Mouse (Mus musculus): ENCODE measurements around the gene Recql5. TPM values are rescaled to one million over a fixed set of nuclear protein-coding genes. Genes with fewer than 3 reads are reported as not detected.

Recql5 gene
- polyA plus RNA-seq, 1 experiment from 2014 or later, result 17.2 TPM

GRCm38 (mm10) chr11:115904231-115904955 is 28.9 kb downstream of the Recql5 start:
- WGBS, result 85% methylated on average over 8 of the region's 8 CpGs
- no peak overlapping the region for H3K9ac ChIP-seq

GRCm38 (mm10) chr11:115903384-115904230 is 29.7 kb downstream of the Recql5 start:
- 0 out of 2 replicates have a peak, but pooled peaks cover 8% of the 10 kb centered on the region for H3K36me3 ChIP-seq (replicated peaks; ENCODE audit: control insufficient read depth, insufficient read depth)
- 75% methylated on average over 11 of the region's 11 CpGs for WGBS
- no peak for ATAC-seq (ENCODE audit: low FRiP score)

More at GRCm38 (mm10) chr11:115904231-115904955, 28.9 kb downstream of the Recql5 start:
- Histone ChIP-seq H3K27me3 (ENCODE audit: control insufficient read depth, insufficient read depth, low read length) (no peaks in the 10 kb centered on the region), H3K9me3 (ENCODE audit: control insufficient read depth, low read length) (no peaks in the 10 kb centered on the region), H3K4me3 (replicated peaks; ENCODE audit: low read length) (no peak overlapping the region), H3K4me2 (replicated peaks) (no peak overlapping the region), H3K36me3 (replicated peaks; ENCODE audit: control insufficient read depth, insufficient read depth) (0 out of 2 replicates have a peak, but pooled peaks cover 8% of the 10 kb centered on the region), H3K4me1 (replicated peaks; ENCODE audit: control insufficient read depth, insufficient read depth, low read length) (no peaks in the 10 kb centered on the region; the same call in 1 of the 2 replicates), H3K27ac (no peak overlapping the region)
- DNase-seq (ENCODE audit: low spot score), result no peak
- no peak for ATAC-seq (ENCODE audit: low FRiP score)

GRCm38 (mm10) chr11:115902831-115903230 is 30.4 kb downstream of the Recql5 start:
- Histone ChIP-seq H3K9ac (no peak overlapping the region), H3K36me3 (replicated peaks; ENCODE audit: control insufficient read depth, insufficient read depth) (0 out of 2 replicates have a peak, but pooled peaks cover 8% of the 10 kb centered on the region), H3K4me3 (replicated peaks; ENCODE audit: low read length) (no peak overlapping the region), H3K27me3 (ENCODE audit: control insufficient read depth, insufficient read depth, low read length) (no peaks in the 10 kb centered on the region), H3K9me3 (ENCODE audit: control insufficient read depth, low read length) (no peaks in the 10 kb centered on the region), H3K4me1 (replicated peaks; ENCODE audit: control insufficient read depth, insufficient read depth, low read length) (no peaks in the 10 kb centered on the region; the same call in 1 of the 2 replicates), H3K4me2 (replicated peaks) (no peak overlapping the region), H3K27ac (no peak overlapping the region)
- no peak for DNase-seq (ENCODE audit: low spot score)
- WGBS, result 87% methylated on average over 1 of the region's 1 CpGs
- no peak for ATAC-seq (ENCODE audit: low FRiP score)

More at GRCm38 (mm10) chr11:115903384-115904230, 29.7 kb downstream of the Recql5 start:
- Histone ChIP-seq H3K4me3 (replicated peaks; ENCODE audit: low read length) (no peak overlapping the region), H3K9me3 (ENCODE audit: control insufficient read depth, low read length) (no peaks in the 10 kb centered on the region), H3K27me3 (ENCODE audit: control insufficient read depth, insufficient read depth, low read length) (no peaks in the 10 kb centered on the region), H3K4me1 (replicated peaks; ENCODE audit: control insufficient read depth, insufficient read depth, low read length) (no peaks in the 10 kb centered on the region; the same call in 1 of the 2 replicates), H3K27ac (no peak overlapping the region), H3K4me2 (replicated peaks) (no peak overlapping the region), H3K9ac (no peak overlapping the region)
- DNase-seq (ENCODE audit: low spot score), result no peak

GRCm38 (mm10) chr11:115902177-115902576 is 31.1 kb downstream of the Recql5 start:
- H3K4me3 ChIP-seq (replicated peaks; ENCODE audit: low read length), result no peak overlapping the region
- H3K27me3 ChIP-seq (ENCODE audit: control insufficient read depth, insufficient read depth, low read length), result no peaks in the 10 kb centered on the region
- no peak overlapping the region for H3K27ac ChIP-seq
- no peak for DNase-seq (ENCODE audit: low spot score)
- H3K4me2 ChIP-seq (replicated peaks), result no peak overlapping the region
- H3K9me3 ChIP-seq (ENCODE audit: control insufficient read depth, low read length), result no peaks in the 10 kb centered on the region
- no peak for ATAC-seq (ENCODE audit: low FRiP score)
- 82% methylated on average over 5 of the region's 5 CpGs for WGBS
- H3K36me3 ChIP-seq (replicated peaks; ENCODE audit: control insufficient read depth, insufficient read depth), result peaks cover 9% of the 10 kb centered on the region; the same call in 1 of the 2 replicates
- H3K4me1 ChIP-seq (replicated peaks; ENCODE audit: control insufficient read depth, insufficient read depth, low read length), result no peaks in the 10 kb centered on the region; the same call in 1 of the 2 replicates
- H3K9ac ChIP-seq, result no peak overlapping the region

GRCm38 (mm10) chr11:115901338-115902161 is 31.7 kb downstream of the Recql5 start:
- ATAC-seq (ENCODE audit: low FRiP score) (no peak), DNase-seq (ENCODE audit: low spot score) (no peak)
- Histone ChIP-seq H3K4me1 (replicated peaks; ENCODE audit: control insufficient read depth, insufficient read depth, low read length) (no peaks in the 10 kb centered on the region; the same call in 1 of the 2 replicates), H3K4me3 (replicated peaks; ENCODE audit: low read length) (no peak overlapping the region), H3K9ac (no peak overlapping the region), H3K4me2 (replicated peaks) (no peak overlapping the region), H3K36me3 (replicated peaks; ENCODE audit: control insufficient read depth, insufficient read depth) (peaks cover 15% of the 10 kb centered on the region; the same call in 1 of the 2 replicates), H3K9me3 (ENCODE audit: control insufficient read depth, low read length) (no peaks in the 10 kb centered on the region), H3K27ac (no peak overlapping the region), H3K27me3 (ENCODE audit: control insufficient read depth, insufficient read depth, low read length) (no peaks in the 10 kb centered on the region)
- WGBS, result 88% methylated on average over 9 of the region's 9 CpGs

- no peak overlapping the region for H3K4me3 ChIP-seq (replicated peaks; ENCODE audit: low read length)
- H3K4me2 ChIP-seq (replicated peaks), result no peak overlapping the region
- 77% methylated on average over 8 of the region's 8 CpGs for WGBS
- H3K9me3 ChIP-seq (ENCODE audit: control insufficient read depth, low read length), result no peaks in the 10 kb centered on the region
- ATAC-seq (ENCODE audit: low FRiP score) (no peak), DNase-seq (ENCODE audit: low spot score) (no peak)
- no peaks in the 10 kb centered on the region for H3K27me3 ChIP-seq (ENCODE audit: control insufficient read depth, insufficient read depth, low read length)
- H3K36me3 ChIP-seq (replicated peaks; ENCODE audit: control insufficient read depth, insufficient read depth), result peaks cover 22% of the 10 kb centered on the region; the same call in 1 of the 2 replicates
- H3K27ac ChIP-seq, result no peak overlapping the region
- no peaks in the 10 kb centered on the region; the same call in 1 of the 2 replicates for H3K4me1 ChIP-seq (replicated peaks; ENCODE audit: control insufficient read depth, insufficient read depth, low read length)
- H3K9ac ChIP-seq, result no peak overlapping the region
Observed at GRCm38 (mm10) chr11:115900561-115901337, 32.5 kb downstream of the Recql5 start.

- 28% methylated on average over 16 of the region's 16 CpGs for WGBS
- Histone ChIP-seq H3K4me3 (replicated peaks; ENCODE audit: low read length) (no peak within 1 kb of the TSS), H3K27me3 (ENCODE audit: control insufficient read depth, insufficient read depth, low read length) (no peaks in the 10 kb centered on the region), H3K36me3 (replicated peaks; ENCODE audit: control insufficient read depth, insufficient read depth) (peaks cover 31% of the 10 kb centered on the region), H3K27ac (no peak within 1 kb of the TSS), H3K4me2 (replicated peaks) (no peak within 1 kb of the TSS), H3K4me1 (replicated peaks; ENCODE audit: control insufficient read depth, insufficient read depth, low read length) (no peaks in the 10 kb centered on the region; the same call in 1 of the 2 replicates), H3K9me3 (ENCODE audit: control insufficient read depth, low read length) (no peaks in the 10 kb centered on the region), H3K9ac (peak within 1 kb of the TSS; percentile 8; the same call in 1 of the 2 replicates)
- DNase-seq (ENCODE audit: low spot score) (peak; percentile 32), ATAC-seq (ENCODE audit: low FRiP score) (no peak)
Observed at GRCm38 (mm10) chr11:115899486-115900266, 33.6 kb downstream of the Recql5 start, which contains the start of gene Smim5. TSS of gene Smim5 (plus strand) at chr11:115899966.

Measured in hindbrain, embryonic 14.5 days (tissue).